Mouse (Mus musculus): ENCODE data around the gene Capn2.

DNA sequence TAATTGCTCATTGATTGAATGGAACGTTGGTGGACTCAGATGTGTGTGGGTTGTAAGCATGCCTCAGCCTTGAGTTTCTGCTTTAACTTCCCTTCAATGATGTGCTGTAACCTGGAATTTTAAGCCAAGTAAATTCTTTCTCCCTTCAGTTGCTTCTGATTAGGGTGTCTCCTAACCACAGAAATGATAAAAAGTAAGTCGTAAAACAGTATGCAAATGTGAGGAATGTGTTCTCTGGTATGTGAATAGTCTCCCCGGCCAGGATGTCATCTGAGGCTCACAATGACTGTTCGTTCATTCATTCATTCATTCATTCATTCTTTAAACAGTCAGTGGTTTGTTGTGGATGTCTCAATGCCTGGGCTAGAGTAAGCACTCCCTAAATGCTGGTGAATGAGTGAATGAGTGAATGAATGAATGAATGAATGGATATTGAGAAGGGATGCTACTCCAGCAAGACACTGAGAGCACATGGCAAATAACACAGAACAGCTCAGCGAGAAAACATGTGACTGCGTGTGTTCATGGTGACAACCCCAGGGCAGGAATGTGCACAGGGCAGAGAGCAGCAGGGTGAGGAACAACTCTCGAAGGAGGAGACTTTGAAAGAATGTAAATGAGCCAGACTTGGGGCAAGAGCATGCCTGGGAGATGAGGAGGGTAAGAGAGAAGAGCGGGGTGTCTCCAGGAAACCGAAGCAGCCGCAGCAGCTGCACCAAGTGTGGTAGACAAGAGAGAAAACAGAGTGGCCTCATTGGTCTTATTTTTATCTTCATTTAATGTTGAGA is 2.4 kb downstream of the Capn2 start:
- TF ChIP-seq CTCF (IDR thresholded peaks at IDR 0.05; ENCODE audit: low read depth, low read length) (no peak), GATA1 (IDR thresholded peaks at IDR 0.05; ENCODE audit: borderline replicate concordance, low read length) (no peak)
